Mouse (Mus musculus): Measurements from ENCODE around the gene Zfp518b.

Zfp518b gene

GRCm38 (mm10) chr5:38632463-38633449 is 51.9 kb downstream of the Zfp518b start:
- DNase-seq = peak; percentile 85

- DNase-seq = no peak
Observed at GRCm38 (mm10) chr5:38628023-38628422, 56.6 kb downstream of the Zfp518b start.

GRCm38 (mm10) chr5:38626883-38627282 is 57.7 kb downstream of the Zfp518b start:
- no peak for DNase-seq

GRCm38 (mm10) chr5:38620783-38621182 is 63.8 kb downstream of the Zfp518b start:
- DNase-seq = peak; percentile 70

GRCm38 (mm10) chr5:38618908-38619307 is 65.7 kb downstream of the Zfp518b start:
- DNase-seq = no peak

All from right cerebral cortex, postnatal 4 days (tissue).